Mouse (Mus musculus) MEL (cell line): ENCODE results near the gene Mgll. TPM values are rescaled to one million over a fixed set of nuclear protein-coding genes. Genes with fewer than 3 reads are reported as not detected.

Experiments used
- DNase-seq: peaks from one replicate; pipeline ENCODE4 v3.0.0; 2011; ENCODE audit warnings: low read depth, low spot score
- H3K27ac ChIP-seq: 2 replicates; pipeline ENCODE4 v1.5.1; 2012; ENCODE audit warnings: low read depth, mild to moderate bottlenecking, control low read depth, low read length, moderate library complexity; ENCODE audit not compliant: control insufficient read depth
- H3K27me3 ChIP-seq, 2 experiments: fragments of 150-350 bp in 1 of 2; sonication (generic) in 1 of 2; 2 replicates each; pipeline ENCODE4 v1.6.1; 2012; ENCODE audit warnings: low read length in 2 of 2, mild to moderate bottlenecking in 2 of 2, improper control_type of control experiment in 1 of 2, moderate library complexity in 1 of 2; ENCODE audit not compliant: insufficient read depth in 2 of 2, control insufficient read depth in 1 of 2
- H3K36me3 ChIP-seq, 2 experiments: 2 replicates each; pipeline ENCODE4 v1.6.1; 2012 to 2014; ENCODE audit warnings: low read length in 2 of 2, improper control_type of control experiment in 1 of 2, inconsistent platforms in 1 of 2, mild to moderate bottlenecking in 1 of 2; ENCODE audit not compliant: insufficient read depth in 2 of 2, control insufficient read depth in 1 of 2
- H3K4me1 ChIP-seq, 2 experiments: fragments of 150-350 bp in 1 of 2; sonication (generic) in 1 of 2; 2 replicates each; pipeline ENCODE4 v1.6.1; 2012; ENCODE audit warnings: low read length in 2 of 2, improper control_type of control experiment in 1 of 2, mild to moderate bottlenecking in 1 of 2; ENCODE audit not compliant: insufficient read depth in 2 of 2, control insufficient read depth in 1 of 2
- H3K4me3 ChIP-seq, 2 experiments: fragments of 150-350 bp in 1 of 2; sonication (generic) in 1 of 2; 2 replicates each; pipeline ENCODE4 v1.5.1; 2012; ENCODE audit warnings: low read depth in 2 of 2, low read length in 2 of 2, mild to moderate bottlenecking in 2 of 2, moderate library complexity in 2 of 2, control low read depth in 1 of 2, improper control_type of control experiment in 1 of 2; ENCODE audit not compliant: control insufficient read depth in 1 of 2, insufficient read depth in 1 of 2
- H3K79me2 ChIP-seq: 2 replicates; pipeline ENCODE4 v1.6.1; 2012; ENCODE audit warnings: mild to moderate bottlenecking, low read length, moderate library complexity; ENCODE audit not compliant: control insufficient read depth, poor library complexity, insufficient read depth
- H3K9ac ChIP-seq: 2 replicates; pipeline ENCODE4 v1.6.1; 2012; ENCODE audit warnings: low read depth, mild to moderate bottlenecking, control low read depth, low read length, moderate library complexity; ENCODE audit not compliant: control insufficient read depth, poor library complexity, severe bottlenecking
- H3K9me3 ChIP-seq: fragments of 150-350 bp; sonication (generic); replicated peaks from 2 replicates; pipeline ENCODE4 v1.6.1; 2012; ENCODE audit warnings: mild to moderate bottlenecking, low read length, improper control_type of control experiment, moderate library complexity; ENCODE audit not compliant: insufficient read depth
- CHD1 ChIP-seq: IDR thresholded peaks from 2 replicates; pipeline ENCODE4 v1.6.1; 2012; ENCODE audit warnings: low read depth, mild to moderate bottlenecking, inconsistent platforms, low read length, improper control_type of control experiment
- CHD2 ChIP-seq: IDR thresholded peaks from 2 replicates; pipeline ENCODE4 v1.6.1; 2011; ENCODE audit warnings: low read length, improper control_type of control experiment
- CTCF ChIP-seq, 3 experiments: IDR thresholded peaks in 2 of 3; conservative IDR thresholded peaks in 1 of 3; 2 replicates each; pipeline ENCODE4 v1.5.1; 2011 to 2012; ENCODE audit warnings: low read length in 3 of 3, low read depth in 2 of 3, mild to moderate bottlenecking in 2 of 3, improper control_type of control experiment in 1 of 3, inconsistent platforms in 1 of 3, mixed read lengths in 1 of 3, moderate library complexity in 1 of 3; ENCODE audit not compliant: control insufficient read depth in 1 of 3, insufficient read depth in 1 of 3, poor library complexity in 1 of 3, severe bottlenecking in 1 of 3
- ELF1 ChIP-seq: IDR thresholded peaks from 2 replicates; pipeline ENCODE4 v1.6.1; 2014; ENCODE audit warnings: low read depth, mild to moderate bottlenecking, inconsistent platforms, low read length, improper control_type of control experiment, moderate library complexity
- EP300 ChIP-seq, 2 experiments: IDR thresholded peaks; 2 replicates each; pipeline ENCODE4 v1.6.1; 2011; ENCODE audit warnings: improper control_type of control experiment in 2 of 2, low read length in 2 of 2, low read depth in 1 of 2, mild to moderate bottlenecking in 1 of 2
- ETS1 ChIP-seq: IDR thresholded peaks from 2 replicates; pipeline ENCODE4 v1.6.1; 2012; ENCODE audit warnings: low read depth, mild to moderate bottlenecking, inconsistent platforms, low read length, improper control_type of control experiment, moderate library complexity
- GATA1 ChIP-seq: IDR thresholded peaks from 2 replicates; pipeline ENCODE4 v1.6.1; 2011; ENCODE audit warnings: low read depth, low read length, improper control_type of control experiment
- HCFC1 ChIP-seq: IDR thresholded peaks from 2 replicates; pipeline ENCODE4 v1.6.1; 2012; ENCODE audit warnings: low read depth, mild to moderate bottlenecking, inconsistent platforms, low read length, improper control_type of control experiment, moderate library complexity
- KAT2A ChIP-seq: conservative IDR thresholded peaks from 2 replicates; pipeline ENCODE4 v1.6.1; 2012; ENCODE audit warnings: low read depth, low read length, improper control_type of control experiment, inconsistent platforms
- MXI1 ChIP-seq: IDR thresholded peaks from 2 replicates; pipeline ENCODE4 v1.6.1; 2011; ENCODE audit warnings: mild to moderate bottlenecking, low read depth, low read length, improper control_type of control experiment
- POLR2AphosphoS2 ChIP-seq: IDR thresholded peaks from 2 replicates; pipeline ENCODE4 v1.6.1; 2011; ENCODE audit warnings: low read length, improper control_type of control experiment
- POLR2AphosphoS5 ChIP-seq: IDR thresholded peaks from 2 replicates; pipeline ENCODE4 v1.6.1; 2012; ENCODE audit warnings: low read depth, borderline replicate concordance, mild to moderate bottlenecking, inconsistent platforms, low read length, moderate library complexity, mixed read lengths
- RAD21 ChIP-seq: IDR thresholded peaks from 2 replicates; pipeline ENCODE4 v1.6.1; 2011; ENCODE audit warnings: mild to moderate bottlenecking, low read depth, low read length, improper control_type of control experiment
- RCOR1 ChIP-seq: IDR thresholded peaks from 2 replicates; pipeline ENCODE4 v1.6.1; 2012; ENCODE audit warnings: low read depth, mild to moderate bottlenecking, inconsistent platforms, low read length, improper control_type of control experiment
- SIN3A ChIP-seq: IDR thresholded peaks from 2 replicates; pipeline ENCODE4 v1.6.1; 2012; ENCODE audit warnings: low read length, improper control_type of control experiment, inconsistent platforms
- SMC3 ChIP-seq: IDR thresholded peaks from 2 replicates; pipeline ENCODE4 v1.6.1; 2011; ENCODE audit warnings: low read depth, low read length, improper control_type of control experiment
- TAL1 ChIP-seq: IDR thresholded peaks from 2 replicates; pipeline ENCODE4 v1.6.1; 2012; ENCODE audit warnings: mild to moderate bottlenecking, inconsistent platforms, low read length, moderate library complexity, mixed read lengths
- TBP ChIP-seq: IDR thresholded peaks from 2 replicates; pipeline ENCODE4 v1.8.0; 2011; ENCODE audit warnings: low read depth, low read length, improper control_type of control experiment
- TCF12 ChIP-seq: IDR thresholded peaks from 2 replicates; pipeline ENCODE4 v1.6.1; 2014; ENCODE audit warnings: low read depth, mild to moderate bottlenecking, inconsistent platforms, low read length, improper control_type of control experiment, moderate library complexity
- UBTF ChIP-seq: IDR thresholded peaks from 2 replicates; pipeline ENCODE4 v1.6.1; 2012; ENCODE audit warnings: low read depth, mild to moderate bottlenecking, inconsistent platforms, low read length, improper control_type of control experiment, moderate library complexity, borderline replicate concordance; ENCODE audit not compliant: insufficient read depth
- USF1 ChIP-seq: IDR thresholded peaks from 2 replicates; pipeline ENCODE4 v1.6.1; 2014; ENCODE audit warnings: low read depth, mild to moderate bottlenecking, inconsistent platforms, low read length, improper control_type of control experiment, moderate library complexity
- ZC3H11A ChIP-seq: IDR thresholded peaks from 2 replicates; pipeline ENCODE4 v1.6.1; 2012; ENCODE audit warnings: low read depth, mild to moderate bottlenecking, inconsistent platforms, low read length, improper control_type of control experiment
- ZKSCAN1 ChIP-seq: IDR thresholded peaks from 2 replicates; pipeline ENCODE4 v1.6.1; 2012; ENCODE audit warnings: low read depth, mild to moderate bottlenecking, inconsistent platforms, low read length, improper control_type of control experiment, moderate library complexity
- polyA plus RNA-seq, 2 experiments: library from polyadenylated mRNA; stranded (reverse) in 1 of 2; unstranded in 1 of 2; fragments of >175 nt in 1 of 2; fragments of >200 nt in 1 of 2; gene quantifications; 2 replicates each; pipeline versions ENCODE4 v1.2.1 to v1.2.4; 2012; ENCODE audit warnings: low replicate concordance in 2 of 2, low read depth in 1 of 2; ENCODE audit not compliant: insufficient read length in 2 of 2, insufficient read depth in 1 of 2, missing spikeins in 1 of 2
- total RNA-seq: library from RNA; depleted of rRNA; stranded (reverse); fragments of 300-350 nt; gene quantifications from 2 replicates; pipeline ENCODE4 v1.2.3, GENCODE M21; 2012

Gene Mgll
- total and polyA plus RNA-seq, 3 experiments, result not detected

- H3K4me3 ChIP-seq, result no peak overlapping the region
- no peaks in the 10 kb centered on the region for H3K36me3 ChIP-seq
- no peak overlapping the region for H3K9ac ChIP-seq
- 0 out of 4 replicates have a peak, but pooled peaks cover 0 to 2% of the 10 kb centered on the region in 2 experiments for H3K27me3 ChIP-seq
- DNase-seq, result no peak
- no peak for TF ChIP-seq POLR2AphosphoS2
- TF ChIP-seq KAT2A, result no peak
- TF ChIP-seq ZC3H11A, result no peak
- no peak for TF ChIP-seq EP300 (IDR thresholded peaks at IDR 0.05; ENCODE audit: low read depth in 1 of 2, low read length in 2 of 2)
- TF ChIP-seq CTCF (IDR thresholded peaks at IDR 0.05 in 2 of 3, conservative IDR thresholded peaks at IDR 0.05 in 1 of 3; ENCODE audit: control insufficient read depth in 1 of 3, insufficient read depth in 1 of 3, low read depth in 2 of 3, low read length in 3 of 3, poor library complexity in 1 of 3, severe bottlenecking in 1 of 3), result no peak
- no peak for TF ChIP-seq ZKSCAN1
- no peak for TF ChIP-seq SMC3
- TF ChIP-seq TBP, result no peak
- no peak for TF ChIP-seq POLR2AphosphoS5
- no peak for TF ChIP-seq SIN3A
- TF ChIP-seq USF1, result no peak
- no peak for TF ChIP-seq RCOR1
- TF ChIP-seq UBTF, result no peak
- no peak for TF ChIP-seq MXI1
- TF ChIP-seq TAL1, result no peak
- TF ChIP-seq, all 39 proteins: peak for 0
- Histone ChIP-seq H3K79me2 (no peaks in the 10 kb centered on the region), H3K4me1 (no peaks in the 10 kb centered on the region), H3K27ac (no peak overlapping the region), H3K9me3 (no peaks in the 10 kb centered on the region)
Measured at GRCm38 (mm10) chr6:88731211-88731751, 7.1 kb downstream of the Mgll start.

GRCm38 (mm10) chr6:88731991-88732390, 7.8 kb downstream of the Mgll start:
- Histone ChIP-seq H3K4me1 (no peaks in the 10 kb centered on the region), H3K9me3 (no peaks in the 10 kb centered on the region), H3K27ac (no peak overlapping the region), H3K4me3 (no peak overlapping the region), H3K36me3 (no peaks in the 10 kb centered on the region), H3K79me2 (no peaks in the 10 kb centered on the region), H3K27me3 (0 out of 4 replicates have a peak, but pooled peaks cover 0 to 2% of the 10 kb centered on the region in 2 experiments), H3K9ac (no peak overlapping the region)
- DNase-seq, result no peak
- TF ChIP-seq KAT2A, result no peak
- TF ChIP-seq HCFC1, result no peak
- TF ChIP-seq UBTF, result no peak
- TF ChIP-seq RCOR1, result no peak
- no peak for TF ChIP-seq GATA1
- no peak for TF ChIP-seq ELF1
- TF ChIP-seq TCF12, result no peak
- TF ChIP-seq ETS1, result no peak
- no peak for TF ChIP-seq CHD1
- no peak for TF ChIP-seq CHD2
- TF ChIP-seq RAD21, result no peak
- no peak for TF ChIP-seq POLR2AphosphoS5
